Mouse (Mus musculus) hindlimb bud, embryonic 11.5 days (tissue): ENCODE measurements around the gene Dlg3.

ENCODE experiments used
- DNase-seq: peaks from one replicate; pipeline ENCODE4 v3.0.0-alpha.2; 2012; ENCODE audit warnings: low read depth, low spot score; ENCODE audit errors: extremely low spot score

Dlg3 gene

DNA sequence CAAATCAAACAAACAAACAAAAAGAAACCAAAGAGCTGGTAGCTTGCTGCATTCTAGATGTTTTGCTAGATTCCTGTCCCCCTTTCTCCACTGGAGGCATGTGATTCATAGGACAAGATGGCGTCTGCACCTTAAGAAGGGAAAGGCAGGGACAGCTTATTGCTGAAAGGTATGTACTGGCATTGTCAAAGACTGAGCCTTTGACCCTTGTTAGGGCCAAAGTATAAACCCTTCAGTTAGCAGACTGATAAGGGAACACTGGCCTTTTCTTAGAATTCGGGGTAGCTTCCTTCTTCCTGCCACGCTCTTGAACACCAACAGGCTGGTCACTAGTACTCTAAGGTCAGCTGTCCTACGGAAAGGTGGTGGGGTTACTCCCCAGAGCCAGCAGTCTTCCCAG is 29.8 kb downstream of the Dlg3 start:
- no peak for DNase-seq

DNA sequence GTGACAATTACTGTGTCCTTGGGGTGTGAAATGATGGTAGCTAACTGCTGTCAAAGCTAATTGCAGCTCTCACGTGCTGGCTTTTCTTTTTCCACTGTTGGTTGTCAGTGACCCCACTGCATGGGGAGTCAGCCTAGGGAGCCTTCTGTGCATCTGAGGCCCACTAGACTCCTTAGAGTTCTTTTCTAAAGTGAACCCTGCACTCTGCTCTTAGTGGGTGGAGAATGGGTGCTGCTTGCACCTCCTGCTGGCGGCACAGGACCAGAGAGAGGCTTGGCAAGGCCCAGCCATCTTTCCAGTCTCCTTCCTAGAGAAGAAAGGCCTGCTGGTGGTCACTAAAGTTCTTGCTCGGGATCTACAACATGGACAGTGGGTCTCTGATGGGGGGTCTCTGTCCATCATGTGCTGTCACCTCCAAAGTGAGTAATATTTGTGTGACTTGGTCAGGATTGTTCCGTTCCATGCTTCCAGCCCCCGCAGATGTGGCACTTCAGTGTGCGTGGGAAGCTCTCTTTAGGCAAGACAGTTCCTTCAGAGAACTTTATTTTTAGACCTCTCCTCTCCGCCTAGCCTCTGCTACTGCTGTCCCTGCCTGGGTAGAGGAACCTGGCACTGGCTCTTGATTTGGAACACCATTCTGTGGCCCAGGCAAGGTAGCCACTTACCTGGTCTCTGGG is 30.5 kb downstream of the Dlg3 start:
- no peak for DNase-seq

DNA sequence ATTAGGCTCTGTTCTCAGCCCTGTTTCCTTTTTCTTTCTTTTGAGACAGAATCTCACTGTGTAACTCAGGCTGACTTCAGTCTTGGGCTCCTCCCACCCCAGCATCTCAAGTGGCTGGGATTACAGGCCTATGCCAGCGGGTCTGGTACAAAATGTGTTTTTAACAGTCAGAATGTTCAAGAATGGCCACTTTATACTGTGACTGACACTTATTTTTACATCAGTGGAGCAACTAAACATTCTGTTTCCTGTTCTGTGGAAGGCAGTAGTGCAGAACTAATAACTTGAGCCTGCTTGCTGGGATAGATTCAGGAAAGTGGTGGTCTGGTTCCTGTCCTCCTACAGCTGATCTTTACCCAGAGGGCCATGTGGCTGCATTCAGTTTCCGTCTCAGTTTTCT is 33.1 kb downstream of the Dlg3 start:
- DNase-seq: no peak

DNA sequence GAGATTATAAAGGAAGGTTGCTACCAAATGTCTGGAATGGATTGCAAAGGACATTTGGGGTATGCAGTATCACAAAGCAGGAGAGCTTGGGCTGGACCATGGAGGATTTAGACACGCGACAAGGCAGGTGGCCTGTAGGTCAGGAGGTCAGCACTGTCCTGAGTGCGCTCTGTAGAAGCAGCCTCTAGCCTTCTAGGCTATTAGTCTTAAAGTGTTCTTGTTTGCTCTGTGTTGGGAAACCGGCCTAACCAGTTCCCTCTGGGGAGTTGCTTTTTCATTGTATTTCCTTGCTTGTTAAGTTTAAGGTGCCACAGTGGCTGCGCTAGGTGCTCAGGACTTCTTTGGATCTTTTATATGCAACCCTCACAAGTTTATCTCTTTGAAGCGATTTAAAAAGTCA is 34.5 kb downstream of the Dlg3 start:
- DNase-seq: no peak

DNA sequence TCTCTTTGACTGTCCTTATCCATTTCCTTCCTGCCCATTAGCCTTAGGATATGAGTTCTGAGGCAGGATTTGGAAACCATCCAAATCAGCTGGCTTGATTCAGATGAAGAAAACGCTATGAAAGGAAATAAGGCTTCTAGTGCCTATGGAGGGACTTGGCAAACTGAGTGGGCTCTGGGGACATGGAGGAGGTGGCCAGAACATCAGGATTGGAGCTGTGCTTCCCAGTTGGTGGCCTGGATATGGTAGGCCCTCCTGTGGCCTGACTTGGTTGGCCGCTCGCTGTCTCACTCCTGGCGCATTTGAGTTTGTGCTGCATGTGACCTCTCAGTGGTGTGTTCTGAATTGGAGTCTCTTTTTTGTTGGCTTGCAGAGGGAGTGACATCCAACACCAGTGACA is 43.6 kb downstream of the Dlg3 start:
- no peak for DNase-seq

DNA sequence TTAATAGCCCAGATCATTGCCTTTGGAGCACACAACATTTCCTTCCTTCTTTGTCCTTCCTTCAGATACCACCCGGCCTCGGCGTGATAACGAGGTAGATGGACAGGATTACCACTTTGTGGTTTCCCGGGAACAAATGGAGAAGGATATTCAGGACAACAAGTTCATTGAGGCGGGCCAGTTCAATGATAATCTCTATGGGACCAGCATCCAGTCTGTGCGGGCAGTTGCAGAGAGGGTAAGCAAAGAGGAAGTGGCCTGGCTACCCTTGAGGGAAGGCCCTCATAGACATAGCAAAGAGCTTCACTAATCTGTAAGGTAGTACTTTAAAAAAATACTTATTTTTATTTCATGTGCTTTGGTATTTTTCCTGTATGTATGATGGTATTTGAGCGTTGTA is 46.6 kb downstream of the Dlg3 start:
- no peak for DNase-seq

DNA sequence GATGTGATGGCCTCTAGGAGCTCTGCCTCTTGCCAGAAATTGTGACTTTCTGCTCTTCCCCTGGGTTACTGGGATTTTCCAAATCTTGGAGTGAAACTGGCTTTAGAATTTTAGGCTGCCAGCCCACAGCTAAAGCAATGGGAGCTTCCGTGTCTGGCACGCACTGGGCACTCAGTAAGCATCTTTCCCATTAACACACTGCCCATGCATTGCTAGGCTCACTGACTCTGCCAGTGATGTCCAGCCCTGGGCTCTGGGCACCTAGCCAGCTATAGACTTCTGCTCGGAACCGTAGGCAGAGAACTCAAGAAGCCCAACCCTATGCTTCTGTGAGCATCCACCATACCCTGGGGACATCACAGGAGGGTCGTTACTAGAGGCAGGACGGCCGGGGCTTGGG is 48.2 kb downstream of the Dlg3 start:
- no peak for DNase-seq

DNA sequence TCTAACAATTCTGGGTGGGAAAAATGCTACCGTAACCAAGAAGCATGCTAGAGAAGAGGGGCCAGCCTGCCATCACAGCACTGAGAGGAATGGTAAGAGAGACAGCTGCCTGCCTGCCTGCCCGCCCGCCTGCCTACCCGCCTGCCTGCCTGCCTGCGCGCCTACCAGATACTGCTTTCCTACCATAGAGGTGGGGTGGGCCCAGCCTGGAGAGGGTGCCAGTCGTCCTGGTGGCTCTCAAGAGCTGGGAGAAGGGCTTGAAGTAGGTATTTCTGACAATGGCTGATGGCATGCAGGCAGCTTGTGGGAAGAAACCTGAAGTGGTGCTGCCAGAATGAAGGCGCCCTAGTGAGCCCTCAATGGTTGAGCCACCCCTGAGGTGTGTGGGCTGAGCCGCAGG is 51.2 kb downstream of the Dlg3 start:
- DNase-seq: no peak

DNA sequence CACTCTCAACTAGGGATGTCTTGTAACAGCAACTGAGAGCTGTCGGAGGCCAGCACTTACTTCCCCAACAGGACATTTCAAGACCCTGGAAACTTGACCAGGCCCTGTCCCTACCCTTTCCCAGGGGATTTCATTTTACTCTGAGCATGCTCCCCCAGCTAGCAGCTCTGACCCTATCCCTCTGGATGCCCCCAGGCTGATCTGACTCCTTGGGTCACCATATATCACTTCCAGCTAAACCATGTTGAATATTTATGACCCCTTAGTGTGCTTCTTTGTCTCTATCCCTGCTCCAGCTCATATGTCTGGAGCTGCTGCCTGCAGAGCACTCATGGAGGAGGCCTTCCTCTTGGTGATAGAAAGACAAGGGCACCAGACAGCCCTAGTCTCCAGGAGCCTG is 53.6 kb downstream of the Dlg3 start:
- no peak for DNase-seq

DNA sequence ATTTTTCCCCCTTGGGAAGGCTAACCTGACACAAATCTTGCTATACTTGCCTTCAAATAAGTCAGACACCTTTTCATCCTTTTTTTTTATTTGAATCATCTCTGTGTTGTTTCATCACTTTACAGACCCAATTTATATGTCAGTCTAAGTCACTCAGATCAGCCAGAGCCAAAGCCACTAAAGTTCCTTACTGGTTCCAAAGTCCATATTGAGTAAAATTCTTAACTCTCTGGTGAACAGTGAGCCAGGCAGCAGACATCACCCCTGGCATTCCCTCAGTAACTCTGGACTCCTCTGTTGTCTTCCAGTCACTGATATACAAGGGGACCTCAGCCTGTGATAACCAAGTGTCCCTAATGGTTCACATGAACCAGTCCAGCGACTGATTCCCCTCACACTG is 58.0 kb downstream of the Dlg3 start:
- DNase-seq: no peak

DNA sequence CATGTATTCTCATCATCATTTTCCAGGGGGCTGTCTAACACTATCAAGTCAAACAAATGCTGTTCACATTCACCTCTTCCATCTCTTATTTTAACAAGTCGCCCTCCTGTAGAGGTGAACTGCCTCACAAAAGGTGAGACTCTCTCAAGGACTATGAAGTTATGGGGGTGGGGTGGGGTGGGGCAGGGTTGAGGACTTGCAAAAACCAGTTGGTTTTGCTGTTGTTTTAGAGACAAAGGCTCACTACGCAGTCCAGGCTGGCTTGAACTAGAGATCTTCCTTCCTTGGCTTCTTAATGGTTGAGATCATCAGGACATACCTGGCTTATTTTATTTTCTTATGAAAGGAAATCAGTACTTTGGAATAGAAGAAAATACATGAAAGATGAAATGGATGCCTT is 65.3 kb downstream of the Dlg3 start:
- DNase-seq: no peak

DNA sequence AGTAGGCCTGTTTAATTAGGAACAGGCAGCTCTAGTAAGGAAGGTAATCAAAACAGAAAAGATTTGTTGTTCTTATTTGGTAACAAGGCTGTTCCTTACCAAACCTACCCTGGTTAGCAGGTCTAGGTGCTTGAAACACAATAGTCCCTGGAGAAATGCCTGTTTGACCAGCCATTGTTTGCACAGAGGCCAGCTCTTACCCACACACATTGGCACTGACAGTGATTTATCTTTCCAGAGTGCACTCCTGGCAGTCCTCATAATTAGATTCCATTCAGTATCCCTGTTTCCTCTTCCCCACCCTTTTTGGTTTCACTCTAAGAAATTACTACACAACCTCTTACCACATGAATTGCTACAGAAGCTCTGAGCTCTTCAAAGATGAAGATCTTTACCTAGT is 71.7 kb downstream of the Dlg3 start:
- DNase-seq: no peak
